Mouse (Mus musculus) liver, adult 2 months (tissue): Measurements from ENCODE around the gene Rassf1. TPM values are rescaled to one million over a fixed set of nuclear protein-coding genes. Genes with fewer than 3 reads are reported as not detected.
"Not testable (repeated sequence)": the region's sequence is repeated elsewhere in the genome, so short reads cannot be mapped to it uniquely, and the experiment has no call there.

ENCODE experiments used
- DNase-seq: peaks from one replicate; pipeline ENCODE4 v3.0.0-alpha.2; 2011; ENCODE audit warnings: low read depth, low spot score; ENCODE audit errors: extremely low read depth
- H3K27ac ChIP-seq: fragments of 200-500 bp; replicated peaks from 2 replicates; pipeline ENCODE4 v1.5.1; 2012; ENCODE audit warnings: low read depth, mild to moderate bottlenecking, control low read depth, inconsistent platforms, low read length; ENCODE audit not compliant: insufficient read depth
- H3K27me3 ChIP-seq: fragments of 200-500 bp; 2 replicates; pipeline ENCODE4 v1.6.1; 2012; ENCODE audit warnings: mild to moderate bottlenecking, moderate library complexity, low read length, inconsistent platforms; ENCODE audit not compliant: control insufficient read depth, insufficient read depth
- H3K36me3 ChIP-seq: fragments of 200-500 bp; 2 replicates; pipeline ENCODE4 v1.6.1; 2012; ENCODE audit warnings: low read length, inconsistent platforms; ENCODE audit not compliant: control insufficient read depth, insufficient read depth
- H3K4me1 ChIP-seq: fragments of 200-500 bp; 2 replicates; pipeline ENCODE4 v1.6.1; 2011; ENCODE audit warnings: low read length; ENCODE audit not compliant: control insufficient read depth, insufficient read depth
- H3K4me3 ChIP-seq: fragments of 200-500 bp; 2 replicates; pipeline ENCODE4 v1.5.1; 2011; ENCODE audit warnings: low read depth, mild to moderate bottlenecking, control low read depth, low read length, moderate library complexity; ENCODE audit not compliant: insufficient read depth
- H3K79me2 ChIP-seq: fragments of 200-500 bp; 2 replicates; pipeline ENCODE4 v1.6.1; 2012; ENCODE audit warnings: inconsistent platforms, mild to moderate bottlenecking, low read length, moderate library complexity; ENCODE audit not compliant: control insufficient read depth, insufficient read depth
- H3K9ac ChIP-seq: fragments of 200-500 bp; 2 replicates; pipeline ENCODE4 v1.6.1; 2012; ENCODE audit warnings: low read depth, mild to moderate bottlenecking, control low read depth, inconsistent platforms, low read length
- CTCF ChIP-seq: fragments of 200-500 bp; IDR thresholded peaks from 2 replicates; pipeline ENCODE4 v1.5.1; 2011; ENCODE audit warnings: low read depth, low read length, control low read depth
- POLR2A ChIP-seq: fragments of 200-500 bp; IDR thresholded peaks from 2 replicates; pipeline ENCODE4 v1.6.1; 2011; ENCODE audit warnings: low read length, control low read depth; ENCODE audit not compliant: insufficient read depth; ENCODE audit errors: extremely low read depth
- WGBS: fragments of 180-500 bp; shearing (Covaris S2); methylation state at CpG from one replicate; pipeline ENCODE4 v1.1.7; 2018; 5-methylcytosine and 5-hydroxymethylcytosine counted together
- polyA plus RNA-seq: library from polyadenylated mRNA; depleted of rRNA; stranded (reverse); fragments of >200 nt; gene quantifications from 2 replicates; pipeline ENCODE4 v1.2.3, GENCODE M21; 2012
- total RNA-seq: library from RNA; depleted of rRNA; stranded (reverse); fragments of >200 nt; gene quantifications from 2 replicates; pipeline ENCODE4 v1.2.3, GENCODE M21; 2014

Gene Rassf1
- total and polyA plus RNA-seq, 2 experiments, result 6.0 to 7.0 TPM

GRCm38 (mm10) chr9:107570845-107571244, 19.5 kb downstream of the Rassf1 start:
- H3K4me3 ChIP-seq, result peak overlapping the region; percentile 83
- no peak for TF ChIP-seq CTCF
- no peak for TF ChIP-seq POLR2A
- peaks cover 38% of the 10 kb centered on the region for H3K4me1 ChIP-seq
- H3K27ac ChIP-seq, result peak overlapping the region; percentile 94
- 61% methylated on average over 21 of the region's 21 CpGs for WGBS
- H3K79me2 ChIP-seq, result peaks cover 24% of the 10 kb centered on the region; the same call in 1 of the 2 replicates
- no peaks in the 10 kb centered on the region for H3K27me3 ChIP-seq
- DNase-seq, result no peak
- peaks cover 7% of the 10 kb centered on the region for H3K36me3 ChIP-seq
- peak overlapping the region; percentile 82 for H3K9ac ChIP-seq

GRCm38 (mm10) chr9:107571534-107572326, 20.4 kb downstream of the Rassf1 start:
- peak; percentile 59 for DNase-seq
- Histone ChIP-seq H3K27me3 (no peaks in the 10 kb centered on the region), H3K9ac (peak overlapping the region; percentile 82), H3K36me3 (peaks cover 7% of the 10 kb centered on the region), H3K79me2 (peaks cover 24% of the 10 kb centered on the region; the same call in 1 of the 2 replicates), H3K4me3 (peak overlapping the region; percentile 83), H3K27ac (peak overlapping the region; percentile 94), H3K4me1 (peaks cover 35% of the 10 kb centered on the region)
- WGBS, result 68% methylated on average over 22 of the region's 22 CpGs
- TF ChIP-seq CTCF (no peak), POLR2A (no peak)

GRCm38 (mm10) chr9:107572327-107572662, 20.9 kb downstream of the Rassf1 start:
- H3K36me3 ChIP-seq, result peaks cover 7% of the 10 kb centered on the region
- no peak for DNase-seq
- peaks cover 33% of the 10 kb centered on the region for H3K4me1 ChIP-seq
- 98% methylated on average over 2 of the region's 2 CpGs for WGBS
- H3K79me2 ChIP-seq, result peaks cover 27% of the 10 kb centered on the region; the same call in 1 of the 2 replicates
- no peak overlapping the region for H3K9ac ChIP-seq
- H3K27me3 ChIP-seq, result no peaks in the 10 kb centered on the region
- H3K4me3 ChIP-seq, result no peak overlapping the region
- TF ChIP-seq POLR2A (no peak), CTCF (no peak)
- 0 out of 2 replicates have a peak overlapping the region, but pooled peaks have one; percentile 7 for H3K27ac ChIP-seq

GRCm38 (mm10) chr9:107573774-107574173, 22.4 kb downstream of the Rassf1 start:
- Histone ChIP-seq H3K79me2 (peaks cover 38% of the 10 kb centered on the region; the same call in 1 of the 2 replicates), H3K4me1 (peaks cover 32% of the 10 kb centered on the region)
- not testable (repeated sequence) for H3K27ac ChIP-seq, H3K9ac ChIP-seq, DNase-seq, H3K27me3 ChIP-seq, H3K36me3 ChIP-seq, H3K4me3 ChIP-seq
- 91% methylated on average over 6 of the region's 6 CpGs for WGBS

- Histone ChIP-seq H3K27ac (peak overlapping the region; percentile 96), H3K27me3 (no peaks in the 10 kb centered on the region), H3K4me3 (no peak overlapping the region), H3K79me2 (peaks cover 22% of the 10 kb centered on the region; the same call in 1 of the 2 replicates), H3K9ac (peak overlapping the region; percentile 16; the same call in 1 of the 2 replicates), H3K4me1 (peaks cover 33% of the 10 kb centered on the region), H3K36me3 (peaks cover 9% of the 10 kb centered on the region)
- no peak for TF ChIP-seq POLR2A
- no peak for TF ChIP-seq CTCF
- 23% methylated on average over 14 of the region's 14 CpGs for WGBS
- DNase-seq, result peak; percentile 94
Observed at GRCm38 (mm10) chr9:107575579-107576356, 24.4 kb downstream of the Rassf1 start.
